Mouse (Mus musculus) heart, postnatal 25 days (tissue): ENCODE measurements around the gene Psat1. TPM values are rescaled to one million over a fixed set of nuclear protein-coding genes. Genes with fewer than 3 reads are reported as not detected.

Experiments used
- DNase-seq: peaks from one replicate; pipeline ENCODE4 v3.0.0; 2022; ENCODE audit warnings: low spot score
- intact Hi-C: fragments of 180-260 bp; cut with DNase I; formaldehyde crosslinking; loops from one replicate; pipeline ENCODE4 v1.15.1; 2025
- total RNA-seq, 2 experiments: library from RNA; stranded (reverse); gene quantifications; 2 replicates each; pipeline ENCODE4 v1.2.3; 2021

Psat1 gene
- total RNA-seq, 2 experiments from 2014 or later, result 3.0 to 3.4 TPM

DNA sequence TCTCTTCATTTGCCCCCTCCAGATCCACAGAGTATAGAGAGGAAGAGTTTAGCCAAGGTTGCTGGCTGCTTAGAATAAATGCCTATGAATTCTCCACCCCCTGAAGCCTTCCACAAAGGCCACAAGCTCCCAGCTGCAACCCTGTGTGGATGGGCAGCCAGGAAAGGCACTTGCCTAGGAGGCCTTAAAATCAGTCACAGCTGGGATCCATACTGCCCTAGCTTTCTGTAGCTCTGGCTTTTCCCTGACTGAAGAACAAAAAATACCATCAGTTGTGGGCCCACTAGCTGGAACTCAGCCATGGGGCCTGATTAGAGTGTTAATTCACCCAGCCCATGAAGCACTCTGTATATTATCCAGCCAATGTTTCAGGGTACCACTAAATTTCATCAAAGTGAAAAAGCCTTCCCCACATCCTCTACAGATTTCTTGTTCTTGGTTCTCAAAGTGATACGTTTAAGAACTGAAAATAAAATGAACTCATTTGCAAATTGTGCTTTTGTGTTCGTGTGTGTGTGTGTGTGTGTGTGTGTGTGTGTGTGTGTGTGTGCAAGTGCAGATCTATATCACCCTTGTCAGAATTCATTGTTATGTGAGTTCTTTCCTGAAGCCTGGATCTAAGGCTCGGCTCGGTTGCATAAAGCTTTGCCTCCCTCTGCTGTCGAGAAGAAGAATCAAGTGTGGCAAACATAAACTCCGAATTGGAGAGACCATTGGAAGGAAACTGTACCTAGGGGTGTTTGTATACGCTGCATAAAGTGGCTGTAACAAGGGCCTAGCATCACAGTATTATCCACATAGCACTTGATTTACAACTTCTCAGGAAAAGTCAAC, 78.1 kb downstream of the Psat1 start:
- intact Hi-C loops, result no loop called here
- no peak for DNase-seq

- intact Hi-C loops, result loop anchor here (1.0 kb wide), 1 partner anchor 97 kb away; no protein-coding TSS in a partner anchor
Observed at GRCm38 (mm10) chr19:15866851-15867250, 80.3 kb downstream of the Psat1 start.

GRCm38 (mm10) chr19:15866126-15866525, 81.0 kb downstream of the Psat1 start:
- intact Hi-C loops, result no loop called here
- DNase-seq, result no peak

More at GRCm38 (mm10) chr19:15866851-15867250, 80.3 kb downstream of the Psat1 start:
- DNase-seq, result no peak

DNA sequence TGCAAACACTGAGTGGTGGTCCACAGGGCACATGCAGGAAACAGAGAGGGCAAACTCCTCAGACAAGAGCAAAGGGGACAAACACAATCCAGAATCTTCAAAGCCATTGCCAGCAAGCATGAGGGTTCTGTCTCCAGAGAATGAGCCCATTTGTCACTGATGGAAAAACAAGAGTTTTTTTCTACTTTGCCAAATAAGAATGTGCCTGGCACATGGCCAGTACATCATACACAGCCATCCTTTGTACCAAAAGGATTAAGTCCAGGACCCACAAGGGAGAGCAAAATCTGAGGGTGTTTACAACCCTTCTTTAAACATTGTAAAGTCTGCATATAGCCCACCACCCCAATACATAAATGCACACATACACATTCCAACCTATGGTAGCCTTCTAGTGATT, 81.7 kb downstream of the Psat1 start:
- intact Hi-C loops, result no loop called here
- DNase-seq, result no peak

- intact Hi-C loops, result no loop called here
- no peak for DNase-seq
Observed at GRCm38 (mm10) chr19:15864129-15864528, 83.0 kb downstream of the Psat1 start.

- intact Hi-C loops, result no loop called here
- DNase-seq, result no peak
Observed at GRCm38 (mm10) chr19:15855379-15855778, 91.8 kb downstream of the Psat1 start.

Other genes starting within 250 kb of the Psat1 start
- gene Cep78, start 37.7 kb upstream of the Psat1 start, total RNA-seq, result 1 to 10 TPM; 4.3 to 4.6 TPM
- gene Gnaq, start 185.5 kb upstream of the Psat1 start, total RNA-seq, result 10 to 100 TPM; 24.9 to 25.8 TPM